Mouse (Mus musculus): ENCODE data around the gene Sez6l2. TPM values are rescaled to one million over a fixed set of nuclear protein-coding genes. Genes with fewer than 3 reads are reported as not detected.
"Not testable (repeated sequence)": the region's sequence is repeated elsewhere in the genome, so short reads cannot be mapped to it uniquely, and the experiment has no call there.

The Sez6l2 gene
- total RNA-seq (2022), result 100 to 1,000 TPM in 3 of 4 experiments, 10 to 100 TPM in 1; 94.1 to 133 (median 117) TPM

DNA sequence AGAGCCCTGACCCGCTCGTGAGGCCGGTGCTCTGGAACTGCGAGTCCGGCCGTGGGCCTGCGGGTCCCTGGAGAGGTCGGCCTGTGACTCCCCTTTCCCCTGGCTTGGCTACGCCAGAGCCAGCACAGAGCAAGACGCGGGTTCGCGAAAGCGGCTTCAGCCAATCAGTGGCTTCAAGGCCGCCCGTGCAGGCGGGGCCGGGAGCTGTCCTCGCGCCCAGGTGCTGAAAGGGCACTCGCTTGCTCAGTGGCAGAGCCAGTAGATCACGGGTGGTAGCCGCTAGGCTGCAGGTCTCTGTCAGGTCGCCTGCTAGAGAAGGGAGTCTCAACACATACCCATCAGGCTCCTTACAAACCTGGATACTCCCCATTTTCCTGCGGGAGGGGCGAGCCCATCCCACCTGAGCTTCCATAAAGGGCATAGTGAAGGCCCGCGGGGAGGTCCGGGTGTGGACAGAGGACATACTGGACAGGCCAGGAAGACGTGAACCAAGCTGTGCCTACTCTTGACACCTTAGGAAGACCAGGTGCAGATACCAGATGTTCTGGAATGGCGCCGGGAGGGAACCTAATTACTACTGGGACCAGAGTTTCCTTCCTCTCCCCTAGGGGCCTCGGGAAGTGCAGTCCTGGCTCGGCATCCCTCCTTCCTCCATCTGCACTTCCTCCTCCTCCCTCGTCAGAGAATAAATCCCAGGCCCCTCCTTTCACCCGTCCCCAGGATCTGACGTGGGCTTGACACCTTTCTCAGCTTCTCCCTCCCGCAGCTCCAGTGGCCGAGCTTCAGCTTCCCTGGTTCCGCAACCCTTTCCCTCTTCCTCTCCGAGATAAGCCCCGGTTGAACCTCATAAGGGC lies at the start of gene Sez6l2:
Gene Sez6l2, plus strand, starts transcription at position 771 of the 854 bp plus-strand sequence.
- peak; percentile 73 for DNase-seq

DNA sequence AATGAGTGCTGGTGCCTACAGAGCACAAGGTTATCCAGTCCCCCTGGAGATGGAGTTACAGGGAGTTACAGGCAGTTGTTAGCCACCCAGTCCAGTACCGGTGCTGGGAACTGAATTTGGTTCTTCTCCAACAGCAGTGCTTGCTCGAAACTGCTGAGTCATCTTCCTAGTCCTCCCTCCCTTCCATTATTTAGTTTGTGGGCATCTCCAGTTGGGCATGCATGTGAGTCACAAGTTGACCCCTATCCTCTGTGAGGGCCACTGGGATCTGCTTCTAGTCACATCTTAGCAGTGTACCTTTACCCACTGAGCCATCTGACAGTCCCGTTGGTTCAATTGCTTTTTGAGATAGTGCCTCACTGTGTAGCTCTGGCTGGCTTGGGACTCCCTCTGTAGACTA lies 44.8 kb upstream of the Sez6l2 start:
- no peak for DNase-seq

DNA sequence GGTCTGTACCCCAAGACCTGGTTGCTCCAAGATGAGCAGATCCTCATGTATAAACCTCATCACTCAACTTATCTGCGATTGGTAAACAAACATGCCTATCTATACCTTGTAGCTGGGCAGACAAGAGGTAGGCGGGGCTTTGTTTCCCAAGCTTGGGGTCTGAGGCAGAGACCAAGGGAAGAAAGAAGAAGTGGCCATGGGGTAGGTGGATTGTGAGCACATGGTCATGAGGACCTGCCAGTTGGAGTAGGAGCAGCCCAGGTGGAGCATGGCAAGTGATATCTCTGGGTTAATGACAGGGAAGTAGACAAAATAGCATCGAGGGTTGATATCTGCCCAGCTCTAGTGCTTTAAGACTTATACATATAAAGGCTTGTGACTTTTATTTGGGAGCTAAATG lies 35.5 kb upstream of the Sez6l2 start:
- no peak for DNase-seq

DNA sequence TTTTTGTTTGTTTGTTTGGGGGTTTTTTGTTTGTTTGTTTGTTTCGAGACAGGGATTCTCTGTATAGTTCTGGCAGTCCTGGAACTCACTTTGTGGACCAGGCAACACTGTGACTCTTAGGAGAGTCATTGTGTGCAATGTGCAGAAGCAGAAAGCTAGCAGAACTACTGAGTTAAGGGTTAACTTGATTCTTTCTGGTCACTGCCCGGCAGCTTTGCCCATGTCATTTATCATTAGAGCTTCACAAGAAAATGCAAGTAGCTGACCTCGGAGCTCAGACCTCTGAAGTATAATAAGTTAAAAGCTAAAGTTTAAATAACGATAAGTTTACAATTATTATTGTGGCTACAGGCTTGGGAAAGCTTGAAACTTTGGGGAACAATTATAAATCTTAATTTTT lies 32.0 kb upstream of the Sez6l2 start:
- not testable (repeated sequence) for DNase-seq

DNA sequence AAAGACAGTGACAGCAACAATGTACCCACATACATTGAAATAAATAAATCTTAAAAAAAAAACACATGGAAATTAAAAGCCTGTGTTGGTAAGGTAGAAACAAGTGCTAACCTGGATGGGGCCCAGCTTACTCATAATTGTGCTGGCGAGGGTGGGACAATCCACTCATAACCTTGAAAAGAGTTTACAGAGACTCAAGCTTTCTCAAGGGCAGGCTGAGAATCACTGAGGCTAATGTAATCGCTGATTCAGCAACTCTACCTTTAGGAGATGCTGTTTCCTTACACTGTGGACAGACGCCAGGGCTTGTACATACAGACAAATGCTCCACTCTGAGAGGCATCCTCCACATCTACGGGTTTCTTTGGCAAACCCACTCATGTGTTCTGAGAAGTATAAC lies 30.4 kb upstream of the Sez6l2 start:
- no peak for DNase-seq

DNA sequence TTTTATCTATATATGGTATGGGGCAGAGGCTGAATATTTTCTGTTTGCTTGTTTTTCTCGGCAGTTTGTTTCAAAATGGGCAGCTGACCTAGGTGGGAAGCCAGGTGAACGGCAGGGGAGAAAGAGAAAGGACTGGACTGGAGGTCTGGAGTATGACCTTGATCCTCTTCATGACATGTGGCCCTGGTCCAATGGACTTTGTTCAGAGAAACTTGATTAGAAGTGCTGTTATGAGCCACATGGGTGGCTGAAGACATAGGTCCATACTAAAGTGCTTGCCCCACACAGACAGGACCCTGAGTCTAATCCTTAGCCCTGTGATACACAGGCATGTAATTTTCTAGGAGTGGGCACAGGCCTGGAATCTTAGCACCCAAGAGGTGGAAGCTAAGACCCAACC lies 28.8 kb upstream of the Sez6l2 start:
- no peak for DNase-seq

DNA sequence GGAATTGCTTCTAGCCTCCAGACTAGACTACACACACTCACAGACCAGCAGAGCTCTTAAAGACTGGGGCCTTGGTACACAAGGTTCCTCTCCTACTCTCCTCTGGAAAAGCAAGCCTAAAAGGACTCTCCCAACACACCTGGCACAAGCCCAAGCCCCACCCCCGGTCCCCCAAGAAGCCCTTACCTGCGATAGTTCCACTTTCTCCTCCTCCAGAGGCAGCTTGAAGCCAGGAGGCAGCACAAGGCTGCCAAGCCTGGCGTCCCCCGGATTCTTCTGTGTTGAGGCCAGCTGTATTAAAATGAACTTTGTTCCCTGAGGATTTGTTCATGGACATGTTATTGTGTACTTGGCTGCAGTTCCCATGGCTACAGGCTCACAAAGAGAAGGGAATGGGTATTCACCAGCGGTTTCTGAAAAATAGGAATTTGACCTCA lies 27.7 kb upstream of the Sez6l2 start, which contains the start of gene Tmem219:
Gene Tmem219, minus strand, starts transcription at position 294 of the 437 bp plus-strand sequence.
- DNase-seq, result no peak

DNA sequence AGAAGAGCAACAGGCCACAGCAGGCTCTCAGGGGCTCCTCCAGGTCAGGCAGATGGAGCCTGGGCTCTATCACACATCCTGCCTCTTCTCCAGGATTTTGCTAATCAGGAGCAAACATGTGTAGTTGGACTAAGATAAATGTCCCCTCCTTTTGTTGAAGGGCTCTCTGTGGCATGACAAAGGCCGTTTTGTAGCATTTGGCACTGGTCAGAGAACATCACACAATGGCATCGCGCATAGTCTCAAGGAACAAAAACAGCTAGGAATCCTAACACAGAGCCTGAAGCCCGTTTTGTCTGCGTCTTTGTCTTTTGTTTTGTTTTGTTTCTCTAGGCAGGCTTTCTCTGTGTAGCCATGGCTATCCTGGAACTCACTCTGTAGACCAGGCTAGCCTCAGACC lies 26.4 kb upstream of the Sez6l2 start:
- DNase-seq, result no peak

DNA sequence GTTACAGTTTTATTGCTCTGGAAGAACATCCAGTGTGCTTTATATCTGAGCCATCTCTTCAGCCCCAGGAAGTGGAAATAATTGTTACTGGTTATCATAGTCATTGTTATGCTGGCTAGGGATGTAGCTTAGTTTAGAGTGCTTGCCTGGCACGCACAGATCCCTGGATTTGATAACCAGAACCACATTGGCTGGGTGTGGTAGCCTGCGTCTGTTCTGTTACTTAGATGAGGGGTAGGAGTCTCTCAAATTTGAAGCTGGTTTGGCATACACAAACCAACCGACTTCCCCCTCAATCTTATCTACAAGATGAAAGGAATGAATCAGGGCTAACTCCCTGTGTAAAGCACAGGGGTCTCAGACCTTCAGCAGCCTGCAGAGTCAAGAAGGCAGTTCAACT lies 24.1 kb upstream of the Sez6l2 start:
- DNase-seq, result no peak

DNA sequence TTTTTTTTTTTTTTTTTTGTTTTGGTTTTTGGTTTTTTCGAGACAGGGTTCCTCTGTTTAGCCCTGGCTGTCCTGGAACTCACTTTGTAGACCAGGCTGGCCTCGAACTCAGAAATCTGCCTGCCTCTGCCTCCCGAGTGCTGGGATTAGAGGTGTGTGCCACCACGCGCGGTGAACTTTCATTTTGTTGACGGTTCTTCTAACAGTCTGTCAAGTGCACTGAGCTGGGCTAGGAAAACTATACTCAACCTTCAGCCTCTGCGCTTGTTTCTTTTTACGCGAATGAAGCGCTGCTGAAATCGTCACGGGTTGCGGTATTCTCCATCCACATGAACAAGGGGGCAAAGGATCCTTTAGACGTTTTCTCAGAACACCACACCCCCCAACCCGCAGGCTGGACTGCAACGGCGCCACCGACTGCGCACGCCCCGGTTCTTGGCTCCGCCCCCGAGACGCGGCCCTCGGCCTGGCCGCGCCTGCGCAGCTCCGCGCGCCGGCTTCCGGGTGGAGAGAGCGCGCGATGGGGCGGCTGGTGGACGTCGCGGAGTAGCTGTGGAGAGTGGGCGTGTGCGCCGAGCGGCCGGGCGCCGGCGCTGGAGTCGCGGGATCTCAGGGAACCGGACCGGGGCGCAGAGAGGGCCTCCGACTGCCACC lies 21.9 kb upstream of the Sez6l2 start, which contains the start of gene Kctd13:
Gene Kctd13, plus strand, starts transcription at position 496 of the 654 bp plus-strand sequence.
- DNase-seq, result peak; percentile 85

DNA sequence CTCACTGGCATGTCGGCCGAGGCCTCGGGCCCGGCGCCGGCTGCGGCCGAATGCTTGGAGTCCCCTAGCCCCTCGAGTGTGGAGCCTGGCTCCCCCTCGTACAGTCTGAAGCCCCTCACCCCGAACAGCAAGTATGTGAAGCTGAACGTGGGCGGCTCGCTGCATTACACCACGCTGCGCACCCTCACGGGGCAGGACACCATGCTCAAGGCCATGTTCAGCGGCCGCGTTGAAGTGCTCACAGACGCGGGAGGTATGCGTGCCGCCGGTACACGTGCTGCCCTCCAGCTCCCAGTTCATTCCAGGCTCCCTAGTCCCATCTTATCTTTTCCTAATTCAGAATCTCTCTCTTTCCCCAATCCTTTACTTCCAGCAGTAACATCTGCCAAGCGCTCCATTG lies 21.3 kb upstream of the Sez6l2 start:
- DNase-seq, result no peak

DNA sequence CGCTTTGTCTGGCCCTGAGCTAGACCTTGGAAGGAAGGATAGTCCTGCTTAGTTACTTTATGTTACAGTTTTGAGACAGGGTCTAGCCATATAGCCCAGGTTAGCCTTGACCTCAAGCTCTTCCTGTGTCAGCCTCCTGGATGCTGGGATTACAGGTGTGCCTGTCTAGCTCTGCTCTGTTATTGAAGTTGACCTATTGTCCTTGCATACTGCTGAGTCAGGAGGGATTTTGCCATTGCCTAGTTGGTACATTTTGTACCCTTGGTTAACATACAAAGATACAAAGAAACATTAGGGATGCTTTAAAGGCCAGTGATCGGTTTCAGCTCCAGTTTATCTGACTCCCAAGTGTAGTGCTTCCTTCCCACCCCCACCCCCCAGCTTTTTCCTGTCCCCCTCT lies 17.7 kb upstream of the Sez6l2 start:
- no peak for DNase-seq

DNA sequence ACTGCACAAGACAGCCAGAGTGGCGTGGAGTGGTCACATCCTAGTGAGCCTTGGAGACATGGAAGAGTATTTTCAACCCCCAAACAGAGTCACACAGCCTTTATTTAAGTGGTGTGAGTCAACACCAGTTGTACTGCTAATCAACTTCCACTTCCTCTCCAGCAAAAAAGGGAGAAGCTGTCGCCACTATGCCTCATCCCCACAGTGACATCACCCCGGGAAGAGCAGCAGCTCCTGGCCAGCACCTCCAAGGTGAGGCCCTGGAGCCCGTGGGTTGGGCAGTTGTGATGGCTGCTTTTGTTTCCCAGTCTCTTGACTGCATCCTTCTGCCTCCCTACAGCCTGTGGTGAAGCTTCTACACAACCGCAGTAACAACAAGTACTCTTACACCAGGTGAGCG lies 9.2 kb upstream of the Sez6l2 start:
- DNase-seq, result no peak

DNA sequence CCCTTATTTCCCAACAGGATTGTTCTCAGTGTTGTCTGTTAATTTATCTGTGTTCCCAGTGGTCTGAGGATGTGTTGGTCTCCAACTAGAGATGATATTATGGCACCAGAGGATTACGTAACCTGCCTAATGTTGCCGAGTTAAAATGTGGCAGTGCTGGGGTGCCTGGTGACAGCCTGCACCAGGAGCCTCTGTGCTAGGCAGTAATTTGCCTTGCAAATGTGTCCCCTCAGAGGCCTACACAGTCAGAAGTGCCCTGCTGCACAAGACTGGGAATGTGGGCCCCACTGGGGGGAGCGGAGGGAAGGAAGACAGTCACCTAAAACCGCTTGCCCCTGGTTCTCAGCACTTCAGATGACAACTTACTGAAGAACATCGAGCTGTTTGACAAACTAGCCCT lies 8.6 kb upstream of the Sez6l2 start:
- DNase-seq, result no peak

DNA sequence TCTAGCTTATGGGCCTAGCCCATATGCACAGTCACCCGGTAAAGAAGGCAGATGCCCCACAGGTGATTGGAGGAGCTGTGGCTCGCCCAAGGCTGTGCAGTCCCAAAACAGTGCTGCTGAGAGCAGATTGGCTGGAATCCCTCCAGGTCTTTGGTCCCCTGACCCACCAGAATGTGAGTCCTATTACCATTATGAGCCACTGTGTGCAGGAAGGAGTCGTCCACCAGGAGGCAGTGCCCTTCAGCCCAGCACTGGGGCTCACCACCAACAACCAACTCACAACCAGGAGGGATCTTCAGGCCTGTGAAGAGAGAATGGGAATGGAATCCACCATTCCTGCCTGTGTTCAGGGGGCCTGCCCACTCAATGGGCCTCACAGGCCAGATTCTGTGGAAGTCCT lies 3.8 kb upstream of the Sez6l2 start:
- DNase-seq, result no peak

DNA sequence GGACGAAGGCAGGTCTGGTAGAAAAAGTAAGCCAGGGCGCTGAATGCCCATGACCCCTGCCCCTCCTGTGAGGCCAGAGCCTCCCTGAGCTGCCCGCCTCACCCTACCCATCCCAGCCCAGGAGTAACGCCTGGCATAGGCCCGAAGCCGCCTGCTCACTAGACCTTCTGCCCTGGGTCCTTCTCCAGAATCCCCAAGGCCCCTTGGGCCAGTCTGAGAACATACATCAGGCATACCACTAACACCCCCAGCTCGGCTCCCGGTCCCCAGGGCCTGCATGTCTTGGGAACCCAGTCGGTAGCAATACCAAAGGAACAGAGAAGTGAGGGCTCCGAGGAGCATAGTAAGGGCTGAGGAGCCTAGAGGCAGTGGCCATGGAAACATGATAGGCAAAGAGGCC lies 1.7 kb upstream of the Sez6l2 start:
- DNase-seq, result no peak

DNA sequence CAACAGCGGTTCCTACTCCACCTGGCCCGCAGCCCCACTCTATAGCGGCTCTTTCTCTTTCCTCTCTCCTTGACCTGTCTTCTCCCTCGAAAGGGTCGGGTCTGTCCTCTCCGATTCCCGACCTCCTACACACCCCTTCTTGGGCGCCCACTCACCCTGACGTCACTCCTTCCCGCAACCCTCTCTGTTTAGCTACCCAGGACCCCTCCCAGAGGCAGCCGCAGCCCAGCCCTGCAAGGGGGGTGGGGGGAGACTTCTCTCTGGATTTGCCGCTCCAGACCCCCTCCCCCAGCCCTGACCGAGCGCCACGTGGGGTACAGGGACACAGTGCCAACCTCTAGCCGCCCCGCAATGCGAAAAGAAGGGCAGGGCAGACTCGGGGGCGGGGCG lies 965 bp upstream of the Sez6l2 start, which contains the start of gene Asphd1:
Gene Asphd1, minus strand, starts transcription at position 180 of the 390 bp plus-strand sequence.
- DNase-seq, result no peak

DNA sequence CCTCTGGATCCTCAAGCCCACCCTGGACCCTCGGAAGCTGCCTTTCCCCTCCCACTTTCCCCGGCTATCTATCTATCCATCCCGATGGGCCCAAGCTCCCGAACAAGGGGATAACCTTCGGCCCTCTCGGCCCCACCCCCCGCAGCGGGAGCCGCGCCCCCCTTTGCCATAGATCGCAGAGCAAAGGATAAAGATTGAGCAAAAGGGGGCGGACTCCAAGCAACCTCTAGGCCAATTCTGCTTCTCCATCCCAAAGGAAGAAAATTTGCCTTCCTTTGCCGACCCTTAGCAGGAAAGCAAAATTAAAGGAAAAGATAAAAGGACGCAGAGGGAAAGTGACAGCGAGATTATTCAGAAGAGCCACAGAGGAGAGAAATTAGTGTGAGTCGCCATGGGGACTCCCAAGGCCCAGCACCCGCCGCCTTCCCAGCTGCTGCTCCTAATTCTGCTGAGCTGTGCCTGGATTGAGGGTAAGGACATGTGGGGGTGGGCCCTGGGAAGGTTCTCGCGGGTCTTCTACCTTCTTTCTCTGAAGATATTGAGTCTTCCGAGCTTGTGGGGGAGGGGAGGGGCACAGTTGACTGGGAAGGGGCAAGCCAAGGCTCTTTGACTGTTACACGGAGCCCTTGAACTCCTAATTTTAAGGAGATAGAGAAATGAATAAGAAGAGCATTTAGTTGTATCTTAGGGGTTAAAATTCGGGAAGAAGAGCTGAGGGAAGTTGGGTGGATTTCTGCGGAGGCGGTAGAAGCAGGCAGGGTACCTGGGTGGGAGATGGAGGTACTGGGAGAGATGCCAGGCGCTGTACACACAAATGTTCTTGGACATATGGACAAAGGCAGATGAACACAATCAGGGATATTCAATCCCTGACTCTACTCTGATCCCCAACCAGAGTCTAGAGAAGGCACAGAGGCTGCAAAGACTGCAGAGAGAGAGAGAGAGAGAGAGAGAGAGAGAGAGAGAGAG lies 568 bp downstream of the Sez6l2 start:
- DNase-seq, result no peak

DNA sequence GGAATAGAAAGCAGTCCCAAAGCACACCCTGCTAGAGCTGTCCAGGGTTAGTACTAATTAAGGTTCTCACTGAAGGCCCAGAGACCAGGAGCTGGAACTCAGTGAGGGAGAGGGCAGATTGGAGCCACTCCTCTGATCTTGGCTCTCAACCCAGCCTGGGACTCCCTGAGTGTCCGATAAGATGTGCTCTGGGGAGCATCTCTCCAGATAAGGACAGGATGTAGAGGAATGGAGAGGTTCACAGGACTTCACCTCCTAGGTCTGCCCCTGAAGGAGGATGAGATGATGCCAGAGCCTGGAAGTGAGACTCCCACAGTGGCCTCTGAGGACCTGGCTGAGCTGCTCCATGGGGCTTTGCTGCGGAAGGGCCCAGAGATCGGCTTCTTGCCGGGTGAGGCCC lies 1.4 kb downstream of the Sez6l2 start:
- DNase-seq, result no peak

DNA sequence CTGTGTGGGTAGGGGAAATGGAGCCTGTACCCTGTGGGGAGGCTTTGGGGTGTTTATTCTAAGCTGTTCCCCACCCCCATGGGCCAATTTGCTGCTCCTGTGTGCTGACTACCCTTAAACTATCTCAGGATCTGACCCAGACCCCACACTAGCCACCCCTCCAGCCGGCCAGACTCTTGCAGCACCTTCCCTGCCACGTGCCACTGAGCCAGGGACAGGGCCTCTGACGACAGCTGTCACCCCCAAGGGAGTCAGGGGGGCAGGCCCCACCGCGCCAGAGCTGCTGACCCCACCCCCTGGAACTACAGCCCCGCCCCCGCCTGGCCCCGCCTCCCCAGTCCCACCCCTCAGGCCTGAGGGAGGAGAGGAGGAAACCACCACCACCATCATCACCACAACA lies 2.3 kb downstream of the Sez6l2 start:
- no peak for DNase-seq

DNA sequence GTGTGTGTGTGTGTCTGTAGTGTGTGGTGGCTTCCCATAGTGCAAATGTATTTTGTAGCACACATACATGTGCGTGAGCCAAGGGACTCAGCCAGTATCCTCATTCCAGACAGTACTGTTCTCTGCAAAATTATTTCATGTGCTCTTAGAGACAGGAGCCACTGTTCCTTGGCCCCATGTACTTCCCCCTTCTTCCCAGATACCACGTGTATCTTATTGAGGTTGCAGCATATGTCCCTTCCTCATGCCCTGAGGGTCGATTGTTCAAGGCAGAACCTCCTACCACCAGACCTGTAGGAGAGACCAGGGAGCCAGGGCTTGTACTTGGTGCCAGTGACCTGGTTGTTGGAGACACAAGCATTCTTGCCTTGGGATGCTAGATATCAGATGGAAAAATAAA lies 4.8 kb downstream of the Sez6l2 start:
- no peak for DNase-seq

DNA sequence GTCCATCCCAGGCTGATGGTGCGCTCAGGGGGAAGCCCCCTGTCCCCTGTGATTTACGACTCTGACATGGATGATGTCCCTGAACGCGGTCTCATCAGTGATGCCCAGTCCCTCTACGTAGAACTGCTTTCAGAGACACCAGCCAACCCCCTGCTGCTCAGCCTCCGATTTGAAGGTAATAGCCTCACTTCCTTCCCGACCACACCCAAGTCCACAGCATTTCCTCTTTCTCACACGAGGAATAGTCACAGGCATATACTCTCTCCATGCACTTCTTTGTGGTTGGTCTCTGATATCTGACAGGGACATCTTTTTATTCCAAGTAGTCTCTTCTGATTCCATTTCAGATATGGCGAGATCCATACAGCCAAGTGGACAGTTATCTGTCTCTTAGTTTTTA lies 9.4 kb downstream of the Sez6l2 start:
- no peak for DNase-seq

DNA sequence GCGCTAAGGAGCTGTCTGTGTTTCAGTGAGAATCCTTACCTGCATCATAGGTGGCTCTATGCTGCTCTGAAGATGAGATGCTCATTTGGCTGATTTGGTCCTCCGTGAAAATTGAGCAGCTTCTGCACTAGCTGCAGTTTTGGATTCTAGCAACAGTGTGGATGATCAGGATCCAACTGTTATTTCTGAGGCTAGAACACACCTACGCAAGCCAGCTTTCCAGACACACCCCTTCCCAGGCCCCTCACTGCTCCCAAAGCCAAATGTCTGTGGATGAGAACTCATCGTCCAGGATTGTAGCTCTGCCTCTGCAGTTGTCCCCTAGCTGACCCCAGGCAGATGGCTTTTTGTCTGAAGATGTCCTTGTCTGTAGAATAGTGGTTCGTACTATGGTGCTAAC lies 10.7 kb downstream of the Sez6l2 start:
- no peak for DNase-seq
